Mouse (Mus musculus): ENCODE results near the gene Gm20696. TPM values are rescaled to one million over a fixed set of nuclear protein-coding genes. Genes with fewer than 3 reads are reported as not detected.

Gene Gm20696
- total RNA-seq, 2 experiments from 2014 or later: 1.2 to 1.3 TPM

GRCm38 (mm10) chr6:99441100-99441499 is 225.5 kb downstream of the Gm20696 start:
- no peak for TF ChIP-seq CTCF (IDR thresholded peaks at IDR 0.05)
- DNase-seq: no peak
- intact Hi-C loops (cut with DNase I): loop anchor here (5.0 to 10.0 kb wide), 2 partner anchors 81 to 176 kb away; partner anchors contain the start of gene Foxp1
- no peak overlapping the region for H3K4me3 ChIP-seq
- H3K27ac ChIP-seq: peak overlapping the region; percentile 84

GRCm38 (mm10) chr6:99440606-99441005 is 226.0 kb downstream of the Gm20696 start:
- DNase-seq: no peak
- no peak for TF ChIP-seq CTCF (IDR thresholded peaks at IDR 0.05)
- no peak overlapping the region for H3K4me3 ChIP-seq
- intact Hi-C loops (cut with DNase I): loop anchor here (5.0 to 10.0 kb wide), 2 partner anchors 82 to 176 kb away; partner anchors contain the start of gene Foxp1
- peak overlapping the region; percentile 84 for H3K27ac ChIP-seq

GRCm38 (mm10) chr6:99439878-99440361 is 226.7 kb downstream of the Gm20696 start:
- H3K4me3 ChIP-seq: peak overlapping the region; percentile 56
- intact Hi-C loops (cut with DNase I): loop anchor here (5.0 to 10.0 kb wide), 2 partner anchors 82 to 175 kb away; partner anchors contain the start of gene Foxp1
- peak; percentile 67 for DNase-seq
- H3K27ac ChIP-seq: peak overlapping the region; percentile 84
- TF ChIP-seq CTCF (IDR thresholded peaks at IDR 0.05): no peak

GRCm38 (mm10) chr6:99439214-99439877 is 227.3 kb downstream of the Gm20696 start:
- TF ChIP-seq CTCF (IDR thresholded peaks at IDR 0.05): no peak
- intact Hi-C loops (cut with DNase I): no loop called here
- DNase-seq: peak; percentile 52
- Histone ChIP-seq H3K27ac (peak overlapping the region; percentile 84), H3K4me3 (peak overlapping the region; percentile 56)

GRCm38 (mm10) chr6:99436371-99436770 is 230.2 kb downstream of the Gm20696 start:
- no peak for TF ChIP-seq CTCF (IDR thresholded peaks at IDR 0.05)
- peak overlapping the region; percentile 48; the same call in 1 of the 2 replicates for H3K27ac ChIP-seq
- no peak overlapping the region for H3K4me3 ChIP-seq
- DNase-seq: no peak
- intact Hi-C loops (cut with DNase I): no loop called here

GRCm38 (mm10) chr6:99435140-99435539 is 231.5 kb downstream of the Gm20696 start:
- peak overlapping the region; percentile 38; the same call in 1 of the 2 replicates for H3K27ac ChIP-seq
- no peak for TF ChIP-seq CTCF (IDR thresholded peaks at IDR 0.05)
- intact Hi-C loops (cut with DNase I): no loop called here

GRCm38 (mm10) chr6:99433006-99433405 is 233.6 kb downstream of the Gm20696 start:
- TF ChIP-seq CTCF (IDR thresholded peaks at IDR 0.05): no peak
- intact Hi-C loops (cut with DNase I): no loop called here
- DNase-seq: no peak
- Histone ChIP-seq H3K4me3 (no peak overlapping the region), H3K27ac (no peak overlapping the region)

More at GRCm38 (mm10) chr6:99435140-99435539, 231.5 kb downstream of the Gm20696 start:
- no peak for DNase-seq
- H3K4me3 ChIP-seq: no peak overlapping the region

- TF ChIP-seq CTCF (IDR thresholded peaks at IDR 0.05): no peak
- Histone ChIP-seq H3K4me3 (peak overlapping the region; percentile 3; the same call in 1 of the 2 replicates), H3K27ac (peak overlapping the region; percentile 46; the same call in 1 of the 2 replicates)
- no peak for DNase-seq
- intact Hi-C loops (cut with DNase I): no loop called here
Observed at GRCm38 (mm10) chr6:99431941-99432340, 234.7 kb downstream of the Gm20696 start.

- Histone ChIP-seq H3K4me3 (no peak overlapping the region), H3K27ac (no peak overlapping the region)
- no peak for TF ChIP-seq CTCF (IDR thresholded peaks at IDR 0.05)
- no peak for DNase-seq
- intact Hi-C loops (cut with DNase I): no loop called here
Observed at GRCm38 (mm10) chr6:99430560-99430959, 236.0 kb downstream of the Gm20696 start.

- TF ChIP-seq CTCF (IDR thresholded peaks at IDR 0.05): no peak
- intact Hi-C loops (cut with DNase I): no loop called here
- Histone ChIP-seq H3K4me3 (no peak overlapping the region), H3K27ac (no peak overlapping the region)
- DNase-seq: no peak
Observed at GRCm38 (mm10) chr6:99429378-99430131, 237.0 kb downstream of the Gm20696 start.

- Histone ChIP-seq H3K4me3 (no peak overlapping the region), H3K27ac (no peak overlapping the region)
- intact Hi-C loops (cut with DNase I): no loop called here
- DNase-seq: no peak
- no peak for TF ChIP-seq CTCF (IDR thresholded peaks at IDR 0.05)
Observed at GRCm38 (mm10) chr6:99428961-99429360, 237.6 kb downstream of the Gm20696 start.

- TF ChIP-seq CTCF (IDR thresholded peaks at IDR 0.05): no peak
Observed at GRCm38 (mm10) chr6:99427301-99427700, 239.3 kb downstream of the Gm20696 start.

GRCm38 (mm10) chr6:99425044-99425443 is 241.6 kb downstream of the Gm20696 start:
- TF ChIP-seq CTCF (IDR thresholded peaks at IDR 0.05): no peak
- intact Hi-C loops (cut with DNase I): no loop called here
- Histone ChIP-seq H3K27ac (no peak overlapping the region; the same call in 1 of the 2 replicates), H3K4me3 (no peak overlapping the region)
- peak; percentile 51 for DNase-seq

More at GRCm38 (mm10) chr6:99427301-99427700, 239.3 kb downstream of the Gm20696 start:
- intact Hi-C loops (cut with DNase I): no loop called here
- no peak for DNase-seq
- H3K27ac ChIP-seq: no peak overlapping the region
- no peak overlapping the region for H3K4me3 ChIP-seq
